Mouse (Mus musculus): Measurements from ENCODE around the gene Cbx4. TPM values are rescaled to one million over a fixed set of nuclear protein-coding genes. Genes with fewer than 3 reads are reported as not detected.

The Cbx4 gene
- polyA plus RNA-seq, 2 experiments = 11.4 to 24.3 TPM

- DNase-seq (ENCODE audit: low spot score) (no peak), ATAC-seq (ENCODE audit: low FRiP score, low read depth) (no peak)
- peaks cover 91% of the 10 kb centered on the region for H3K27me3 ChIP-seq (ENCODE audit: control insufficient read depth, insufficient read depth, low read length)
- no peak overlapping the region for H3K4me3 ChIP-seq (replicated peaks; ENCODE audit: low read length)
- 5% methylated on average over 2 of the region's 2 CpGs for WGBS
- TF ChIP-seq POLR2A (IDR thresholded peaks at IDR 0.05; ENCODE audit: borderline replicate concordance, extremely low read depth, insufficient read depth, insufficient read length) = no peak
- no peak overlapping the region for H3K4me2 ChIP-seq (replicated peaks; ENCODE audit: low read depth, low read length, severe bottlenecking)
- H3K27ac ChIP-seq (replicated peaks; ENCODE audit: low read depth, low read length) = no peak overlapping the region
- peaks cover 35% of the 10 kb centered on the region for H3K4me1 ChIP-seq (ENCODE audit: control insufficient read depth, insufficient read depth, low read length)
- H3K9ac ChIP-seq (ENCODE audit: low read depth, low read length, severe bottlenecking) = no peak overlapping the region
- H3K9me3 ChIP-seq (ENCODE audit: control insufficient read depth, low read length) = no peaks in the 10 kb centered on the region
- H3K36me3 ChIP-seq (ENCODE audit: control insufficient read depth, insufficient read depth, low read length) = no peaks in the 10 kb centered on the region
Observed at GRCm38 (mm10) chr11:119050361-119050760, 35.7 kb downstream of the Cbx4 start.

DNA sequence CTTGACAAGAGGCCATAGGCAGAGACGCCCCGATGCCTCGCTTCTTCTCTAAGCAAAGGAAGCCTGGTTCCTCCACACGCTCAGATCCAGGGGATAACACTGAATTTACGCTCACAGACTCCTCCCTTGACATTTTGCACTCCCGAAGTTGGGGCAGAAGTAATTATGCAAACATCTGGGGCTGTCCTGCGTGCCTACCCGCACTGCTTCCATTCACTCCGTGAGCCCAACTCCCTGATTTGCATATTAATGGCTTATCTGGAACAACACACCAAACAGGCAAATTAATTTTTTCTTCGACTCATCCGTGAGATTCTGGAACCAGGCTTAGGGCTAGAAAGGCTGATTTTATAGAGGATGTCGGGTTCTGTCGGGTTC is 37.9 kb downstream of the Cbx4 start:
- H3K36me3 ChIP-seq (ENCODE audit: control insufficient read depth, insufficient read depth, low read length) = no peaks in the 10 kb centered on the region
- no peak overlapping the region for H3K9ac ChIP-seq (ENCODE audit: low read depth, low read length, severe bottlenecking)
- no peak for TF ChIP-seq POLR2A (IDR thresholded peaks at IDR 0.05; ENCODE audit: borderline replicate concordance, extremely low read depth, insufficient read depth, insufficient read length)
- peak overlapping the region; percentile 14 for H3K4me3 ChIP-seq (replicated peaks; ENCODE audit: low read length)
- H3K27me3 ChIP-seq (ENCODE audit: control insufficient read depth, insufficient read depth, low read length) = peaks cover 89% of the 10 kb centered on the region
- H3K27ac ChIP-seq (replicated peaks; ENCODE audit: low read depth, low read length) = no peak overlapping the region
- peak overlapping the region; percentile 65 for H3K4me2 ChIP-seq (replicated peaks; ENCODE audit: low read depth, low read length, severe bottlenecking)
- H3K4me1 ChIP-seq (ENCODE audit: control insufficient read depth, insufficient read depth, low read length) = peaks cover 44% of the 10 kb centered on the region
- DNase-seq (ENCODE audit: low spot score) = no peak
- ATAC-seq (ENCODE audit: low FRiP score, low read depth) = no peak
- no peaks in the 10 kb centered on the region for H3K9me3 ChIP-seq (ENCODE audit: control insufficient read depth, low read length)
- WGBS = 1% methylated on average over 13 of the region's 13 CpGs

- no peak for ATAC-seq (ENCODE audit: low FRiP score, low read depth)
- Histone ChIP-seq H3K9ac (ENCODE audit: low read depth, low read length, severe bottlenecking) (no peak overlapping the region; the same call in 1 of the 2 replicates), H3K36me3 (ENCODE audit: control insufficient read depth, insufficient read depth, low read length) (no peaks in the 10 kb centered on the region), H3K27me3 (ENCODE audit: control insufficient read depth, insufficient read depth, low read length) (peaks cover 87% of the 10 kb centered on the region), H3K4me1 (ENCODE audit: control insufficient read depth, insufficient read depth, low read length) (peaks cover 44% of the 10 kb centered on the region), H3K27ac (replicated peaks; ENCODE audit: low read depth, low read length) (no peak overlapping the region), H3K4me3 (replicated peaks; ENCODE audit: low read length) (peak overlapping the region; percentile 36), H3K4me2 (replicated peaks; ENCODE audit: low read depth, low read length, severe bottlenecking) (peak overlapping the region; percentile 65), H3K9me3 (ENCODE audit: control insufficient read depth, low read length) (no peaks in the 10 kb centered on the region)
- TF ChIP-seq POLR2A (IDR thresholded peaks at IDR 0.05; ENCODE audit: borderline replicate concordance, extremely low read depth, insufficient read depth, insufficient read length) = no peak
- under 1% methylated on average over 43 of the region's 43 CpGs for WGBS
- no peak for DNase-seq (ENCODE audit: low spot score)
Observed at GRCm38 (mm10) chr11:119047261-119048132, 38.5 kb downstream of the Cbx4 start.

- Histone ChIP-seq H3K36me3 (ENCODE audit: control insufficient read depth, insufficient read depth, low read length) (no peaks in the 10 kb centered on the region), H3K9me3 (ENCODE audit: control insufficient read depth, low read length) (no peaks in the 10 kb centered on the region), H3K4me3 (replicated peaks; ENCODE audit: low read length) (peak overlapping the region; percentile 36), H3K27me3 (ENCODE audit: control insufficient read depth, insufficient read depth, low read length) (peaks cover 81% of the 10 kb centered on the region), H3K4me1 (ENCODE audit: control insufficient read depth, insufficient read depth, low read length) (peaks cover 48% of the 10 kb centered on the region), H3K9ac (ENCODE audit: low read depth, low read length, severe bottlenecking) (peak overlapping the region; percentile 36), H3K4me2 (replicated peaks; ENCODE audit: low read depth, low read length, severe bottlenecking) (peak overlapping the region; percentile 65), H3K27ac (replicated peaks; ENCODE audit: low read depth, low read length) (peak overlapping the region; percentile 8; the same call in 1 of the 2 replicates)
- ATAC-seq (ENCODE audit: low FRiP score, low read depth) (peak; percentile 10; the same call in 1 of the 2 replicates), DNase-seq (ENCODE audit: low spot score) (peak; percentile 84)
- no peak for TF ChIP-seq POLR2A (IDR thresholded peaks at IDR 0.05; ENCODE audit: borderline replicate concordance, extremely low read depth, insufficient read depth, insufficient read length)
- 1% methylated on average over 39 of the region's 39 CpGs for WGBS
Observed at GRCm38 (mm10) chr11:119046601-119047245, 39.3 kb downstream of the Cbx4 start.

DNA sequence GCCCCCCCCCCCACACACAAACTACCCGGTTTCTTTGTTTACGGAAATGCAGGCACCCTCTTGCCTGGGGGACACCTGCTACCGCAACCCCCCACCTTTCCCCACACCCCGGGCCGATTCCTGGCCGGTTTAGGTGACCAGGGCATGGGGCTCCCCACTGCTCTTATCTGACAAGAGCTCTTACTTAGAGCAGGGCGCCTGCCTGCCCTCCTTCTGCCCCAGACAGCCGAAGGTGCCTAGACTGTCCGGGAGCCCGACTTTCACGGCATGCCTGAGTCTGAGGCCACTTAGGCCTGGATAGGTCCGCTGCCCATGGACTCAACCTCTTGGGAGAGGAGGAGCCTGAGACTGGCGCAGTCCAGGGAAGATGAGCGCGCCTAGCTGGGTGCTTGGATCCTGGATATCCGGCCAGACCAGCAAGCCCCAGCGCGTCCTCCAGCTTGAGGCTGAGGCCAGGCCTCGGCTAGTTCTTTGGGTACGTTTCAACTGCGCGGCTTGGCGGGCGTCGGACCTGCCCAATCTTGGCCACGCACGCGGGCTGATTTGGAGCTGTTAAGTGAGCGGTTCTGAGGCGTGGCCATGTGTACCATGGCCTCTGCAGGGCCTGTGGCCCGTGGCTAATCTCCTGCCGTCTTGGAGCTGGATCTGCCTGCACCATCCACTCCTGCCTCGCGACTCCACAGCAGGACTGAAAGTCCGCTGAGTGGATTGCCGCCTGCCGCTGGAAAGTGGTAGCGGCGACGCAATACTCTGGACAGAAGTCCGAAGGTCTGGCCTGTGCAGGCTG is 41.3 kb downstream of the Cbx4 start:
- Histone ChIP-seq H3K27ac (replicated peaks; ENCODE audit: low read depth, low read length) (0 out of 2 replicates have a peak overlapping the region, but pooled peaks have one; percentile 13), H3K4me1 (ENCODE audit: control insufficient read depth, insufficient read depth, low read length) (peaks cover 57% of the 10 kb centered on the region), H3K9ac (ENCODE audit: low read depth, low read length, severe bottlenecking) (peak overlapping the region; percentile 12; the same call in 1 of the 2 replicates), H3K4me2 (replicated peaks; ENCODE audit: low read depth, low read length, severe bottlenecking) (peak overlapping the region; percentile 44), H3K4me3 (replicated peaks; ENCODE audit: low read length) (peak overlapping the region; percentile 21), H3K36me3 (ENCODE audit: control insufficient read depth, insufficient read depth, low read length) (no peaks in the 10 kb centered on the region), H3K9me3 (ENCODE audit: control insufficient read depth, low read length) (no peaks in the 10 kb centered on the region), H3K27me3 (ENCODE audit: control insufficient read depth, insufficient read depth, low read length) (peaks cover 65% of the 10 kb centered on the region)
- TF ChIP-seq POLR2A (IDR thresholded peaks at IDR 0.05; ENCODE audit: borderline replicate concordance, extremely low read depth, insufficient read depth, insufficient read length) = no peak
- no peak for DNase-seq (ENCODE audit: low spot score)
- ATAC-seq (ENCODE audit: low FRiP score, low read depth) = no peak
- WGBS = 5% methylated on average over 34 of the region's 41 CpGs
